ENCODE assay signal across 14 mouse cellular contexts in genomic region chr12:90061312-90061711, GRCm38 (mm10).
DNase-seq lines count a peak whose midpoint lies in the region; ATAC-seq lines count a peak whose summit lies in the region.
"Had no signal": no experiment of that assay in that cellular context is flagged by ENCODE, and none has a peak within 500 bp of the region (broad histone marks: within the 10 kb centered on the region; RNA-seq: fewer than 3 reads in every experiment).

No protein-coding gene starts in this region.

- H3K36me3 ChIP-seq in intestine, embryonic 15.5 days: no peaks in the 10 kb centered on the region
- H3K36me3 ChIP-seq in intestine, embryonic 16.5 days (ENCODE audit: control insufficient read depth, insufficient read depth, low read length): no peaks in the 10 kb centered on the region
- H3K36me3 ChIP-seq in neural tube, embryonic 11.5 days (ENCODE audit: control insufficient read depth, insufficient read depth, low read length): no peaks in the 10 kb centered on the region
- H3K36me3 ChIP-seq: liver, embryonic 13.5 days had no signal

- no peak overlapping the region for H3K4me2 ChIP-seq in intestine, embryonic 15.5 days (replicated peaks)
- no peak overlapping the region for H3K4me2 ChIP-seq in intestine, embryonic 16.5 days (ENCODE audit: low read depth, low read length)
- no peak overlapping the region for H3K4me2 ChIP-seq in neural tube, embryonic 11.5 days (ENCODE audit: low read depth)
- H3K4me2 ChIP-seq: liver, embryonic 13.5 days had no signal

- H3K9ac ChIP-seq in intestine, embryonic 15.5 days: no peak overlapping the region
- H3K9ac ChIP-seq in intestine, embryonic 16.5 days (ENCODE audit: low read depth, low read length): no peak overlapping the region
- no peak overlapping the region for H3K9ac ChIP-seq in neural tube, embryonic 11.5 days (ENCODE audit: low read length)
- H3K9ac ChIP-seq: liver, embryonic 13.5 days had no signal

- no peaks in the 10 kb centered on the region for H3K27me3 ChIP-seq in intestine, embryonic 15.5 days (replicated peaks)
- H3K27me3 ChIP-seq in intestine, embryonic 16.5 days (replicated peaks; ENCODE audit: control insufficient read depth, insufficient read depth, low read length): no peaks in the 10 kb centered on the region
- H3K27me3 ChIP-seq in neural tube, embryonic 11.5 days (ENCODE audit: control insufficient read depth, insufficient read depth, low read length): no peaks in the 10 kb centered on the region
- H3K27me3 ChIP-seq: liver, embryonic 13.5 days had no signal

- H3K4me1 ChIP-seq in intestine, embryonic 15.5 days (replicated peaks): no peaks in the 10 kb centered on the region
- no peaks in the 10 kb centered on the region for H3K4me1 ChIP-seq in intestine, embryonic 16.5 days (ENCODE audit: control insufficient read depth, insufficient read depth, low read length)
- H3K4me1 ChIP-seq in neural tube, embryonic 11.5 days (ENCODE audit: control insufficient read depth, insufficient read depth, low read length): no peaks in the 10 kb centered on the region
- H3K4me1 ChIP-seq: liver, embryonic 13.5 days had no signal

- no peaks in the 10 kb centered on the region for H3K9me3 ChIP-seq in intestine, embryonic 15.5 days
- no peaks in the 10 kb centered on the region for H3K9me3 ChIP-seq in intestine, embryonic 16.5 days (ENCODE audit: control insufficient read depth, low read length)
- H3K9me3 ChIP-seq in neural tube, embryonic 11.5 days (ENCODE audit: control insufficient read depth, low read length): no peaks in the 10 kb centered on the region
- H3K9me3 ChIP-seq: liver, embryonic 13.5 days had no signal

- no peak overlapping the region for H3K27ac ChIP-seq in intestine, embryonic 15.5 days
- no peak overlapping the region for H3K27ac ChIP-seq in intestine, embryonic 16.5 days (ENCODE audit: low read length)
- no peak overlapping the region for H3K27ac ChIP-seq in neural tube, embryonic 11.5 days (ENCODE audit: low read depth, low read length)
- H3K27ac ChIP-seq: liver, embryonic 13.5 days; macrophage had no signal

- no peak overlapping the region for H3K4me3 ChIP-seq in intestine, embryonic 15.5 days (replicated peaks)
- H3K4me3 ChIP-seq in intestine, embryonic 16.5 days (ENCODE audit: low read length): no peak overlapping the region
- no peak overlapping the region for H3K4me3 ChIP-seq in neural tube, embryonic 11.5 days (ENCODE audit: low read depth, low read length)
- H3K4me3 ChIP-seq: liver, embryonic 13.5 days had no signal

- peak; percentile 59; the same call in 1 of the 2 replicates for ATAC-seq in intestine, embryonic 15.5 days
- no peak; the same call in 1 of the 2 replicates for ATAC-seq in intestine, embryonic 16.5 days
- no peak for ATAC-seq in neural tube, embryonic 11.5 days (ENCODE audit: insufficient read depth, low FRiP score, low TSS enrichment)

- peak; percentile 7 for DNase-seq in embryo, embryonic 11 days
- DNase-seq in embryo, embryonic 10 days (ENCODE audit: low spot score): no peak
- peak; percentile 10 for DNase-seq in neural tube, embryonic 11.5 days (ENCODE audit: low spot score)
- no peak for DNase-seq in neural tube, embryonic 10.5 days (ENCODE audit: extremely low spot score, low spot score)
- peak; percentile 4 for DNase-seq in yolk sac, embryonic 10.5 days (ENCODE audit: low spot score)
- DNase-seq in urinary bladder, adult 18-20 months (ENCODE audit: low spot score in 2 of 2): no peak
- DNase-seq: adrenal gland, adult 2 months; cerebellum, postnatal 14 days; heart, adult 11 months; heart, postnatal 4 days; liver, embryonic 13.5 days had no signal

- WGBS in intestine, embryonic 15.5 days: 12% methylated on average over 3 of the region's 3 CpGs
- WGBS in intestine, embryonic 16.5 days: 16% methylated on average over 3 of the region's 3 CpGs
- 26% methylated on average over 3 of the region's 3 CpGs for WGBS in neural tube, embryonic 11.5 days

Comparison
In these comparisons a context has a peak if more than half of its experiments do, and no peak if none do; other contexts are left out.
1. DNase-seq: peak in embryo, embryonic 11 days (single experiment), neural tube, embryonic 11.5 days (single experiment) and yolk sac, embryonic 10.5 days (single experiment); none in embryo, embryonic 10 days (single experiment), neural tube, embryonic 10.5 days (single experiment) and urinary bladder, adult 18-20 months (0 of 2).